Mouse (Mus musculus): ENCODE data around the gene Ccdc83. TPM values are rescaled to one million over a fixed set of nuclear protein-coding genes. Genes with fewer than 3 reads are reported as not detected.

Gene Ccdc83
- polyA plus RNA-seq, 3 experiments from 2014 or later: 0.25 TPM; not detected in 2

Other genes with a start within 250 kb of the Ccdc83 start
- gene Picalm, start 135.6 kb downstream of the Ccdc83 start, polyA plus RNA-seq (2017; shearing (Covaris generic)): 10 to 100 TPM; 60.5 to 86.9 (median 80.0) TPM
- gene Sytl2, start 36.5 kb upstream of the Ccdc83 start, polyA plus RNA-seq (2017; shearing (Covaris generic)): 10 to 100 TPM; 20.2 to 37.1 (median 20.6) TPM
- not detected for gene Ccdc89, start 160.8 kb upstream of the Ccdc83 start, polyA plus RNA-seq (2017; shearing (Covaris generic))
- 10 to 100 TPM; 18.3 to 28.5 (median 27.7) TPM for gene Crebzf, start 177.0 kb upstream of the Ccdc83 start, polyA plus RNA-seq (2017; shearing (Covaris generic))
- 100 to 1,000 TPM in 1 of 3 experiments, 10 to 100 TPM in 2; 72.3 to 107 (median 85.5) TPM for gene Tmem126a, start 191.5 kb upstream of the Ccdc83 start, polyA plus RNA-seq (2017; shearing (Covaris generic))
- gene Tmem126b, start 210.2 kb upstream of the Ccdc83 start, polyA plus RNA-seq (2017; shearing (Covaris generic)): 10 to 100 TPM; 35.1 to 38.8 (median 35.9) TPM
- gene Dlg2, start 210.9 kb upstream of the Ccdc83 start, polyA plus RNA-seq (2017; shearing (Covaris generic)): 1 to 10 TPM in 2 of 3 experiments, under 1 TPM in 1; 0.83 to 3.5 (median 1.1) TPM

All from inflammation-experienced regulatory T-cells, adult 6 months (primary cell).